ENCODE assay signal across 8 mouse cellular contexts in genomic region chr14:34201231-34202035, GRCm38 (mm10). TPM values are rescaled to one million over a fixed set of nuclear protein-coding genes. Genes with fewer than 3 reads are reported as not detected.
A peak's percentile ranks its signal among the peaks of the same experiment; 100 is the strongest.
DNase-seq lines count a peak whose midpoint lies in the region; ATAC-seq lines count a peak whose summit lies in the region.

Gene Gprin2 (minus strand): TSS chr14:34201653.

- intact Hi-C loops in gastrocnemius, postnatal 36 days (cut with DNase I), result no loop called here

- no peaks in the 10 kb centered on the region for H3K9me3 ChIP-seq in embryonic facial prominence, embryonic 13.5 days
- no peaks in the 10 kb centered on the region for H3K9me3 ChIP-seq in hindbrain, embryonic 16.5 days (ENCODE audit: control insufficient read depth, low read length)
- no peaks in the 10 kb centered on the region for H3K9me3 ChIP-seq in liver, embryonic 12.5 days (replicated peaks)
- H3K9me3 ChIP-seq in neural tube, embryonic 11.5 days (ENCODE audit: control insufficient read depth, low read length), result no peaks in the 10 kb centered on the region

- peak within 1 kb of the TSS; percentile 94 for H3K4me2 ChIP-seq in embryonic facial prominence, embryonic 13.5 days
- H3K4me2 ChIP-seq in hindbrain, embryonic 16.5 days (ENCODE audit: low read length), result peak within 1 kb of the TSS; percentile 63
- peak within 1 kb of the TSS; percentile 84 for H3K4me2 ChIP-seq in liver, embryonic 12.5 days
- peak within 1 kb of the TSS; percentile 96 for H3K4me2 ChIP-seq in neural tube, embryonic 11.5 days (ENCODE audit: low read depth)

- H3K36me3 ChIP-seq in embryonic facial prominence, embryonic 13.5 days, result no peaks in the 10 kb centered on the region
- H3K36me3 ChIP-seq in hindbrain, embryonic 16.5 days (ENCODE audit: control insufficient read depth, insufficient read depth, low read length), result no peaks in the 10 kb centered on the region
- H3K36me3 ChIP-seq in liver, embryonic 12.5 days, result no peaks in the 10 kb centered on the region
- H3K36me3 ChIP-seq in neural tube, embryonic 11.5 days (ENCODE audit: control insufficient read depth, insufficient read depth, low read length), result no peaks in the 10 kb centered on the region

- peak; percentile 52 for DNase-seq in gastrocnemius, postnatal 10 days
- DNase-seq in gastrocnemius, postnatal 36 days, result no peak
- peak; percentile 58 for DNase-seq in adrenal gland, postnatal 10 days
- peak; percentile 46 for DNase-seq in neural tube, embryonic 11.5 days (ENCODE audit: low spot score)
- DNase-seq in yolk sac, embryonic 10.5 days (ENCODE audit: low spot score), result peak; percentile 20

- ATAC-seq in embryonic facial prominence, embryonic 13.5 days (ENCODE audit: insufficient number of reproducible peaks, insufficient read depth, low FRiP score, low TSS enrichment, low read depth), result peak; percentile 44; the same call in 1 of the 2 replicates
- peak; percentile 73 for ATAC-seq in hindbrain, embryonic 16.5 days
- ATAC-seq in liver, embryonic 12.5 days, result no peak
- peak; percentile 73 for ATAC-seq in neural tube, embryonic 11.5 days (ENCODE audit: insufficient read depth, low FRiP score, low TSS enrichment)

- peak within 1 kb of the TSS; percentile 44; the same call in 1 of the 2 replicates for H3K27ac ChIP-seq in embryonic facial prominence, embryonic 13.5 days
- peak within 1 kb of the TSS; percentile 80 for H3K27ac ChIP-seq in hindbrain, embryonic 16.5 days (ENCODE audit: low read depth, low read length)
- no peak within 1 kb of the TSS for H3K27ac ChIP-seq in liver, embryonic 12.5 days
- 0 out of 2 replicates have a peak within 1 kb of the TSS, but pooled peaks have one; percentile 44 for H3K27ac ChIP-seq in neural tube, embryonic 11.5 days (ENCODE audit: low read depth, low read length)

- peaks cover 16% of the 10 kb centered on the region for H3K4me1 ChIP-seq in embryonic facial prominence, embryonic 13.5 days
- 0 out of 2 replicates have a peak, but pooled peaks cover 8% of the 10 kb centered on the region for H3K4me1 ChIP-seq in hindbrain, embryonic 16.5 days (ENCODE audit: control insufficient read depth, insufficient read depth, low read depth, low read length)
- H3K4me1 ChIP-seq in liver, embryonic 12.5 days, result peaks cover 13% of the 10 kb centered on the region; the same call in 1 of the 2 replicates
- H3K4me1 ChIP-seq in neural tube, embryonic 11.5 days (ENCODE audit: control insufficient read depth, insufficient read depth, low read length), result no peaks in the 10 kb centered on the region

- peaks cover 23% of the 10 kb centered on the region; the same call in 1 of the 2 replicates for H3K27me3 ChIP-seq in embryonic facial prominence, embryonic 13.5 days
- H3K27me3 ChIP-seq in hindbrain, embryonic 16.5 days (replicated peaks; ENCODE audit: control insufficient read depth, insufficient read depth, low read length), result no peaks in the 10 kb centered on the region
- peaks cover 66% of the 10 kb centered on the region for H3K27me3 ChIP-seq in liver, embryonic 12.5 days (replicated peaks)
- H3K27me3 ChIP-seq in neural tube, embryonic 11.5 days (ENCODE audit: control insufficient read depth, insufficient read depth, low read length), result 0 out of 2 replicates have a peak, but pooled peaks cover 2% of the 10 kb centered on the region

- WGBS in embryonic facial prominence, embryonic 13.5 days, result 3% methylated on average over 48 of the region's 52 CpGs
- 3% methylated on average over 40 of the region's 52 CpGs for WGBS in hindbrain, embryonic 16.5 days
- WGBS in liver, embryonic 12.5 days (ENCODE audit: insufficient replicate concordance), result 5% methylated on average over 37 of the region's 52 CpGs
- WGBS in neural tube, embryonic 11.5 days, result 3% methylated on average over 34 of the region's 52 CpGs

- peak within 1 kb of the TSS; percentile 76 for H3K9ac ChIP-seq in embryonic facial prominence, embryonic 13.5 days
- peak within 1 kb of the TSS; percentile 88 for H3K9ac ChIP-seq in hindbrain, embryonic 16.5 days (ENCODE audit: low read depth, low read length)
- 0 out of 2 replicates have a peak within 1 kb of the TSS, but pooled peaks have one; percentile 31 for H3K9ac ChIP-seq in liver, embryonic 12.5 days
- H3K9ac ChIP-seq in neural tube, embryonic 11.5 days (ENCODE audit: low read length), result peak within 1 kb of the TSS; percentile 67

- peak within 1 kb of the TSS; percentile 77 for H3K4me3 ChIP-seq in embryonic facial prominence, embryonic 13.5 days
- H3K4me3 ChIP-seq in hindbrain, embryonic 16.5 days (ENCODE audit: low read length), result peak within 1 kb of the TSS; percentile 78
- H3K4me3 ChIP-seq in liver, embryonic 12.5 days, result peak within 1 kb of the TSS; percentile 61
- peak within 1 kb of the TSS; percentile 70 for H3K4me3 ChIP-seq in neural tube, embryonic 11.5 days (ENCODE audit: low read depth, low read length)

RNA-seq across cellular contexts. Expression of gene Gprin2, which starts in this region (rescaled TPM):
- total RNA-seq in gastrocnemius, postnatal 10 days (2021), result under 1 TPM; 0.50 to 0.52 TPM
- total RNA-seq in gastrocnemius, postnatal 36 days (2021), result under 1 TPM in 1 of 2 experiments, not detected in 1; 0.05 TPM
- total RNA-seq in adrenal gland, postnatal 10 days (2021), result 1 to 10 TPM in 1 of 2 experiments, under 1 TPM in 1; 0.36 to 1.4 TPM
- 1.5 and 1.7 TPM in 2 replicates for polyA plus RNA-seq in embryonic facial prominence, embryonic 13.5 days (2015; fragmentation: Nextera tagmentation; extraction: Ambion mirVana)
- 5.1 and 6.1 TPM in 2 replicates for polyA plus RNA-seq in hindbrain, embryonic 16.5 days (2015; fragmentation: Nextera tagmentation; extraction: Ambion mirVana)
- polyA plus RNA-seq in liver, embryonic 12.5 days (2016; fragmentation: Nextera tagmentation; extraction: Ambion mirVana), result 0.13 TPM in 2 replicates
- 0.54 and 1.1 TPM in 2 replicates for polyA plus RNA-seq in neural tube, embryonic 11.5 days (2014; fragmentation: Nextera tagmentation; extraction: Ambion mirVana)

Comparison
In these comparisons a context has a peak if more than half of its experiments do, and no peak if none do; other contexts are left out.
1. Peak in DNase-seq in gastrocnemius, postnatal 10 days; RNA of the gene not detected or under 1 TPM.
2. DNase-seq: peak in adrenal gland, postnatal 10 days (single experiment), neural tube, embryonic 11.5 days (single experiment) and yolk sac, embryonic 10.5 days (single experiment); none in gastrocnemius, postnatal 36 days (0 of 2).
3. H3K9ac ChIP-seq: peak in every context shown above with its lines; median percentile 88 in hindbrain, embryonic 16.5 days; 76 in embryonic facial prominence, embryonic 13.5 days; 67 in neural tube, embryonic 11.5 days; 31 in liver, embryonic 12.5 days.
4. Peak in every context shown above with its lines, with median percentiles within 50 percentile points of each other: H3K4me2 ChIP-seq and H3K4me3 ChIP-seq.